Mouse (Mus musculus) liver, embryonic 14.5 days (tissue): ENCODE data around the gene Tha1. TPM values are rescaled to one million over a fixed set of nuclear protein-coding genes. Genes with fewer than 3 reads are reported as not detected.

Experiments used
- ATAC-seq: fragments of 200-750 bp; cut with Nextera tagmentation; 2 replicates; pipeline ENCODE4 v1.8.0; 2017; ENCODE audit warnings: moderate number of reproducible peaks, mild to moderate bottlenecking, moderate library complexity; ENCODE audit not compliant: insufficient read depth
- DNase-seq, 3 experiments: peaks; one replicate each; pipeline ENCODE4 v3.0.0-alpha.2; 2012 to 2013; ENCODE audit warnings: low read depth in 3 of 3, low spot score in 3 of 3
- H3K27ac ChIP-seq: fragments of 300-500 bp; sonication (generic); 2 replicates; pipeline ENCODE4 v1.5.1; 2014; ENCODE audit warnings: moderate library complexity, mild to moderate bottlenecking, control low read depth, inconsistent platforms
- H3K27me3 ChIP-seq: fragments of 300-500 bp; sonication (generic); 2 replicates; pipeline ENCODE4 v1.6.1; 2014; ENCODE audit warnings: mild to moderate bottlenecking, low read length, moderate library complexity; ENCODE audit not compliant: control insufficient read depth, insufficient read depth
- H3K36me3 ChIP-seq: fragments of 300-500 bp; sonication (generic); replicated peaks from 2 replicates; pipeline ENCODE4 v1.6.1; 2014; ENCODE audit warnings: low read depth; ENCODE audit not compliant: control insufficient read depth, insufficient read depth
- H3K4me1 ChIP-seq, 2 experiments: fragments of 200-500 bp in 1 of 2; fragments of 300-500 bp in 1 of 2; sonication (generic) in 1 of 2; replicated peaks; 2 replicates each; pipeline ENCODE4 v1.6.1; 2012 to 2014; ENCODE audit warnings: antibody characterized with exemption in 1 of 2, inconsistent platforms in 1 of 2, low read length in 1 of 2; ENCODE audit not compliant: control insufficient read depth in 2 of 2, insufficient read depth in 2 of 2
- H3K4me2 ChIP-seq: fragments of 300-500 bp; sonication (generic); 2 replicates; pipeline ENCODE4 v1.6.1; 2014; ENCODE audit warnings: low read depth, mild to moderate bottlenecking, control low read depth, moderate library complexity
- H3K4me3 ChIP-seq, 2 experiments: fragments of 200-500 bp in 1 of 2; fragments of 300-500 bp in 1 of 2; sonication (generic) in 1 of 2; 2 replicates each; pipeline ENCODE4 v1.5.1; 2012 to 2014; ENCODE audit warnings: low read depth in 2 of 2, low read length in 2 of 2, mild to moderate bottlenecking in 2 of 2, control low read depth in 1 of 2, inconsistent platforms in 1 of 2, moderate library complexity in 1 of 2; ENCODE audit not compliant: insufficient read depth in 1 of 2
- H3K9ac ChIP-seq: fragments of 300-500 bp; sonication (generic); replicated peaks from 2 replicates; pipeline ENCODE4 v1.6.1; 2014; ENCODE audit warnings: mild to moderate bottlenecking, control low read depth, moderate library complexity
- H3K9me3 ChIP-seq: fragments of 300-500 bp; sonication (generic); 2 replicates; pipeline ENCODE4 v1.6.1; 2016; ENCODE audit warnings: low read length, mixed read lengths; ENCODE audit not compliant: control insufficient read depth
- CTCF ChIP-seq: IDR thresholded peaks from 2 replicates; pipeline ENCODE4 v1.5.1; 2016; ENCODE audit warnings: antibody characterized with exemption, low read depth, control low read depth
- EP300 ChIP-seq: IDR thresholded peaks from 2 replicates; pipeline ENCODE4 v1.6.1; 2016; ENCODE audit warnings: antibody characterized with exemption, low read depth
- WGBS: fragments of 180-500 bp; shearing (Covaris S2); extraction: QIAGEN DNeasy Blood & Tissue Kit; methylation state at CpG from one replicate; pipeline ENCODE4 v1.1.7; 2014; ENCODE audit not compliant: insufficient replicate concordance; 5-methylcytosine and 5-hydroxymethylcytosine counted together
- polyA plus RNA-seq, 2 experiments: library from polyadenylated mRNA; depleted of rRNA in 1 of 2; stranded (reverse) in 1 of 2; unstranded in 1 of 2; fragments of >200 nt; fragmentation: Nextera tagmentation in 1 of 2; extraction: Ambion mirVana in 1 of 2; gene quantifications; 2 replicates each; pipeline versions ENCODE4 v1.2.1 to v1.2.3; 2012 to 2014

The Tha1 gene
- polyA plus RNA-seq, 2 experiments: 1.4 to 1.6 TPM

- peak overlapping the region; percentile 39; the same call in 1 of the 2 replicates for H3K9ac ChIP-seq
- H3K9me3 ChIP-seq: peaks cover 7% of the 10 kb centered on the region
- H3K27ac ChIP-seq: peak overlapping the region; percentile 79
- no peak overlapping the region for H3K4me3 ChIP-seq
- TF ChIP-seq CTCF (0 out of 2 replicates have a peak, but pooled peaks have one; percentile 11), EP300 (0 out of 2 replicates have a peak, but pooled peaks have one; percentile 28)
- peak overlapping the region; percentile 57 for H3K4me2 ChIP-seq
- peak; percentile 93 for ATAC-seq
- DNase-seq: peak; percentile 71 to 76 (median 72)
- no peaks in the 10 kb centered on the region for H3K36me3 ChIP-seq
- WGBS: 11% methylated on average over 12 of the region's 12 CpGs
- H3K27me3 ChIP-seq: no peaks in the 10 kb centered on the region
- peaks cover 25 to 26% of the 10 kb centered on the region in 2 experiments for H3K4me1 ChIP-seq
Observed at GRCm38 (mm10) chr11:117914531-117914930, 41.2 kb upstream of the Tha1 start.

GRCm38 (mm10) chr11:117912684-117913352, 39.5 kb upstream of the Tha1 start:
- peak; percentile 54 to 64 (median 56) for DNase-seq
- H3K4me3 ChIP-seq: no peak overlapping the region
- ATAC-seq: peak; percentile 71
- H3K9me3 ChIP-seq: peaks cover 7% of the 10 kb centered on the region
- 19% methylated on average over 13 of the region's 13 CpGs for WGBS
- H3K27me3 ChIP-seq: no peaks in the 10 kb centered on the region
- TF ChIP-seq EP300 (no peak), CTCF (peak; percentile 100)
- peak overlapping the region; percentile 10; the same call in 1 of the 2 replicates for H3K9ac ChIP-seq
- H3K4me2 ChIP-seq: peak overlapping the region; percentile 40
- peaks cover 25 to 26% of the 10 kb centered on the region in 2 experiments for H3K4me1 ChIP-seq
- H3K27ac ChIP-seq: peak overlapping the region; percentile 79
- no peaks in the 10 kb centered on the region for H3K36me3 ChIP-seq

DNA sequence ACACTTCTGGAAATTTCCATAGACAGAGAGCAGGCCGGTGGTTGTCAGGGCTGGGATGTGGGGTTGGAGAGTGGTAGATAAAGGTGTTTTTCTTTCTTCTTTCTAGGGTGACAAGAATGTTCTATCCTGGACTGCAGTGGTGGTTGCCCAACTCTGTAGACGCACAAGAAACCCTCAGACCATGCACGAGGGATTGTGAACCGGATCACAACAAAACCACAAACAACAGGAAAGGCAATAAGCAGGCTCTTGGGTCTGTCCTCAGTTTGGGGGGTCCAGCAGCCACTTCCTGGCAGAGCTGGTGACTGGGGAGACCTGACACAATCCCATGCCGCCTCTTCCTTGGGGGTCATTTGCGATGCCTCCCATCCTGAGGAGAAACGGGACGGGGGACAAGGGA, 36.1 kb upstream of the Tha1 start:
- H3K9me3 ChIP-seq: no peaks in the 10 kb centered on the region
- no peak overlapping the region for H3K4me3 ChIP-seq
- DNase-seq: no peak
- no peaks in the 10 kb centered on the region for H3K27me3 ChIP-seq
- H3K4me1 ChIP-seq: peaks cover 16 to 17% of the 10 kb centered on the region in 2 experiments
- H3K36me3 ChIP-seq: no peaks in the 10 kb centered on the region
- no peak overlapping the region for H3K9ac ChIP-seq
- H3K27ac ChIP-seq: no peak overlapping the region
- H3K4me2 ChIP-seq: no peak overlapping the region
- 47% methylated on average over 8 of the region's 8 CpGs for WGBS
- no peak for ATAC-seq
- TF ChIP-seq EP300: no peak
- no peak for TF ChIP-seq CTCF

DNA sequence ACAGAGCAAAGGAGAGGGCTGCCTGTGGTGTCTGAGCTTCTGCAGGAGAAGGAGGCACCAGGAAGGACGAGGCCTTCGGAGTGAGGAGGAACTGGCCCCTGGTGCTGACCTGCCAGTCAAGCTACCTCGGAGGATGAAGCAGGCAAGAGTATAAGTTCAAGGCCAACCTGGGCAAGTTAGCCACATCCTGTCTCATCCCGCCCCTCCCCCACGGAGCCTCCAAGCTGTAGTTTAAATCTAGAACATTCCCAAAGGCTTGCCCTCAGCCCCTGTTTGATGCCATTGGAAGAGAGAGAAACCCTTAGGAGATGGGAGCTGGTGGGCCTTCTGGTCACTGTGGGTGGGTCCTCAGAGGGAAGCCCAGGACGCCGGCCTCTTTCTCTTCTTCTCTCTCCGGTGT, 31.2 kb upstream of the Tha1 start:
- H3K4me2 ChIP-seq: no peak overlapping the region
- no peaks in the 10 kb centered on the region for H3K27me3 ChIP-seq
- no peaks in the 10 kb centered on the region for H3K36me3 ChIP-seq
- TF ChIP-seq EP300 (no peak), CTCF (no peak)
- DNase-seq (no peak), ATAC-seq (no peak)
- 57% methylated on average over 8 of the region's 8 CpGs for WGBS
- H3K4me1 ChIP-seq: no peaks in the 10 kb centered on the region
- H3K9ac ChIP-seq: no peak overlapping the region
- no peak overlapping the region for H3K27ac ChIP-seq
- no peak overlapping the region for H3K4me3 ChIP-seq
- no peaks in the 10 kb centered on the region for H3K9me3 ChIP-seq

- 52% methylated on average over 2 of the region's 2 CpGs for WGBS
Observed at GRCm38 (mm10) chr11:117902282-117902681, 29.0 kb upstream of the Tha1 start.

More at GRCm38 (mm10) chr11:117902282-117902681, 29.0 kb upstream of the Tha1 start:
- no peaks in the 10 kb centered on the region for H3K27me3 ChIP-seq
- no peak for DNase-seq
- H3K4me1 ChIP-seq: no peaks in the 10 kb centered on the region
- ATAC-seq: no peak
- TF ChIP-seq CTCF (no peak), EP300 (no peak)
- no peak overlapping the region for H3K27ac ChIP-seq
- H3K36me3 ChIP-seq: no peaks in the 10 kb centered on the region
- H3K4me2 ChIP-seq: no peak overlapping the region
- H3K4me3 ChIP-seq: no peak overlapping the region
- no peak overlapping the region for H3K9ac ChIP-seq
- no peaks in the 10 kb centered on the region for H3K9me3 ChIP-seq
